Mouse (Mus musculus): Measurements from ENCODE around the gene Rabggtb.

Rabggtb gene

DNA sequence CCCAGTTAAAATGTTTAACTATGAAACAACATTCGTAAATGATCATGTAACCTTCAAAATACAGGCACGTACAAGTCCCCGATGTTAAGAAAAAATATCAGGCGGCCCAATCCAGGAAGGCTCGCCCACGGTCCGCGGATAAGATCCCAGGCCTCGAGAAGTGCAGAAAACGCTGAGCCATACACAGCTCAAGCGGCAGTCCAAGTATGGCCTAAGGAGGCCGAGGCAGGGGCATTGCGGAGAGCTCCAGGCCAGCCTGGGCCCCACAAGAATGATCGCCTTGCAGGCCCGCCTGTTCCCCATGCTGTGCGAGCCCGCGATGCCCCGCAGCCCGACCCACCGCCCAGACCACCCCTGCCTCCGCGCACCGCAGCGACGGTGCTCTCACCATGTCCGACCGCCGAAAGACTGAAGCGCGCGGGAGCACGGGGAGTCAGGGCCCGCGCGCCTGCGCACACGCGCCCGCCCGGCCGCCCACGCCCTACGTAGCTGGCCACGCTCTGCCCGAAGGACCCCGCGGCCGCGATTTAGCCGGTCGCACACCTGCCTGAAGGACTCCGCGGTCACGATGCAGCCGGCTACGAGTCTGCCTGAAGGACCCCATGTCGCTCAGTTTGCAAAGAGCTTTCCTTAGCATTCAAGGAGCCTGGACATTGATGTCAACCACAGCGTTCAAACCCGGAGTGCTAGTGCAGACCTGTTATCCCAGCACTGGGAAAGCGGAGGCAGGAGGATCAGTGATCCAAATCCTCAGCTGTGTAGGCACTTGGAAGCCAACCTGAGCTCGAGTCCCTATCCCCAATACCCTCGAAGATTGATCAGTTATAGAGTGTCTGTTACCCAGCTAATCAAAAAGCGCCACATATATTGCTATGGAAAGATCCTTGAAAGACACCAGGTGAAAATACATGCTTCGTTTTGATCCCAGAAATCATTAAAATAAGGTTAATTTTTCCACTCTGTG lies at the start of gene Rabggtb:
Rabggtb (minus strand) TSS at position 464 of the 964 bp plus-strand sequence.
- in situ Hi-C loops (cut with MseI, MboI): no loop called here

DNA sequence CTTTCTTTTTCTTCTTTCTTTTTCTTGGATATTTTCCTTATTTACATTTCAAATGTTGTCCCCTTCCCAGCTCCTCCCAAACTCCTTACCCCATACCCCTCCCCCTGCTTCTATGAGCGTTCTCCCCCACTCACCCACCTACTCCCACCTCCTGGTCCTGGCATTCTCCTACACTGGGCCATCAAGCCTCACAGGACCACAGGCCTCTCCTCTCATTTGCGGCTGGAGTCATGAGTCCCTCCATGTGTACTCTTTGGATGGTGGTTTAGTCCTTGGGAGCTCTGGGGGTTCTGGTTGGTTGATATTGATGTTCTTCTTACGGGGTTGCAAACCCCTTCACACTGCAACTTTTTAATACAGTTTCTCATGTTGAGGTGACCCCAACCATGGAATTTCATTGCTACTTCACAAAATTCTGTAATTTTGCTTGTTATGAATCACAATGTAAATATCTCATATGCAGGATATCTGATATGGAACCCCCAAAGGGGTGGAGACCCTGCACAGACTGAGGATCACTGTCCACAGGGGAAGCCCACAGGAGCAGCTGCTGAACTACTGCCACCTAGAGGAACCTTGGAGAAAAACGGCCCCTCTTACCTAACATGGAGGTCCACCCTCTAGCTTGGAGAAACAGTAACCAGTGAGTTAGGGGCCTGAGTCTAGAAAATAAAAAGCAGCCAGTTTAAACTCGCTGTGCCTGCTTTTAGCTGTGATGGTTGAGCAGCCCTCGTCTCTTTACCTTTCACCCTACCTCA lies 49.0 kb upstream of the Rabggtb start:
- in situ Hi-C loops (cut with MseI, MboI): loop anchor here in 1 of 2 experiments (5.0 kb wide), 1 partner anchor 265 kb away; no protein-coding TSS in a partner anchor

DNA sequence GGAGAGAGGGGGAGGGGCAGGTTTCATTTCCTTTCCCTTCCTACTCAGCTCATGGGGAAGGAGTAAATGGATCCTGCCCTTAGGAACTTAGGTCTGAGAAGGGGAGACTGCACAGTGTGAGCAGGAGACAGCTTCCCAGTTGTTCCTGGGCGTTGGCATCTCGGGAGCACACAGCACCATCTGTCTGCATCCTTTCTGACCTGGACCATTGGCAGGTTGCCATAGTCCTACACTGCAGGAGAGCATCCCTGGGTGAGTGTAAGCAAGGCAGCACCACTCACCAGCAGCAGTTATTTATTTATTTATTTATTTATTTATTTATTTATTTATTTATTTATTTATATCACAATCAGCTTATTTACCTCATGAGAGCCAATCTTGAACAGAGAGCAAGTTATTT lies 48.1 kb upstream of the Rabggtb start:
- in situ Hi-C loops (cut with MseI, MboI): loop anchor here in 1 of 2 experiments (5.0 kb wide), 1 partner anchor 266 kb away; no protein-coding TSS in a partner anchor

DNA sequence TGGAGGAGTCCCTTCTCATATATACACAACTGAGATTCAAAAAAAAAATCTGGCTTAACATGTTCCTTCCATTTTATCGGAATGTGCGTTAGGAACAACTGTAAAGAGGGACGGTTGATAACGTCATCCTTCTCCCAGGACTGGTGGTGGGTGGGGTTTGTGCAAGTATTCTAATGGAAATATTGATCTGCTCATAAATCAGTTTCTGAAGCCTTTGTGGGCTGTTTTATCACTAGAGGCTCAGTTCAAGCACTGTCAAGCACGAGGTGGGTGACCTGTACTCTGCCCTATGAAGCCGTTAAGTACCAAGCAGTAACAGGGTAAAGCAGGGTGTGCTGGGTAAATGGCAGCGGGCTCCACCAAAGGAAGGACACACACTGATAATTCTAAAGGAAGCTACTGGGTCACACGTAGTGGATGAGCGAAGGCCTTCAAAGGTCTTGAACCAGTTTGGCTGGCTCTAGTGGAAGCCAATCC lies 47.0 kb upstream of the Rabggtb start:
- in situ Hi-C loops (cut with MseI, MboI): loop anchor here in 1 of 2 experiments (5.0 kb wide), 1 partner anchor 268 kb away; no protein-coding TSS in a partner anchor

DNA sequence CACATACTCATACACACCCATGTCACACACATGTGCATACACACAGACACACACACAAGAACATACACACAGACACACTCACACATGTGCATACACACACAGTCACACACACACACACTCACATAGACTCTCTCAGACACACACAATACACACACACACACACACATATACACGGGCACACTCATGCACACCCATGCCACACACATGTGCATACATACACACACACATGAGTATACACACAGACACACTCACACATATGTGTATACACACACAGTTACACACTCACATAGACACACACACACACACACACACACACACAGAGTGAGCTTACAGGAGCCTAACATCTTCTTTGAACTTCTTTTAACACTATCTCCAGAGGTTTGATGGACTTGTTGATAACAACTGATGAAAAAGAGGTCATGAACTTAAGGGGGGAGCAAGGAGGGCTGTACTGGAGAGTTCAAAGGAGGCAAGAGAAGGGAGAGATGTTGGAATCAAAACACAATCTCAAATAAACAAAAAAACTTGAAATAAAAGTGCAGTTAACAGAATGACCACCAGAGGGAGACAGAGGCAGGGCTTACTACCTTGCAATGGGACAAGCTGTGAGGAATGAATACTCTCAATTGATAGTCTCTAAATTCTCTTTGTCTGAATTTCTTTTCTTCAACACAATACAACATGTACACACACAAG lies 46.4 kb upstream of the Rabggtb start:
- in situ Hi-C loops (cut with MseI, MboI): no loop called here

DNA sequence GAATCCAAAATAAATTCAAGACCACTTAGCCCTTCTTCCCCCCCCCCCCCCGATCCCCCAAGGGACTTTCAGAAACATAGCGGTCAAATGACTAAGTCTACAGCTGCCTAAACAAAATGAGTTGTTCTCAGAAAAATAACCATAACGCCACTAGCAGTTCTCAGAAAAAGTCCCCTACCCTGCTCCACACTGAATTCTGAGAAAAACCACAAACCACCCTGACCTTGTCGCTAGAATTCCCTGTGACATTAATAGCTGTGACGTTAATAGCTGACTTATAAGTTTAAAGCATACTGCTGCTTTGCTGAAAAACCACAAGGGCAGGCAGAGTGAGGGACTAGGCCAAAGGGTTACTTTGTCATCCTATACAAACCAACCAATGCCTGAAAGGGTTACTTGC lies 45.1 kb upstream of the Rabggtb start:
- in situ Hi-C loops (cut with MseI, MboI): no loop called here

DNA sequence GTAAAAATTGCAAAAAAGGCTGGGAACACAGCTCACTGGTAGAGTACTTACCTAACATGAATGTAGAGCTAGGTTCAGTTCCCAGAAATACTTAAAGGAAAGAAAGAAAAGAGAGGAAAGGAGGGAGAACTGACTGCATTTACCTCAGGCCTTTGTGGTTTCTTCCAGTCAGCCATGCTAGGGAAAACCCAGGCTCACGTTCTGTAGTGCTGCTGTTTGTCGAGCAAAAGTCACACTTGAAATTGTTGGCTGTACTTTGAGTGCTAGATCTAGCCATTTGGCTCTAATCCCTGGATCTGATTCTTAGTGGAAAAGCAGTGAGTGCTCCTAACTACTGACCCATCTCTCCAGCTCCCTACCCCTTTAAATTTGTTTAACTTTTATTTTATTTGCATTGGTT lies 35.4 kb upstream of the Rabggtb start:
- in situ Hi-C loops (cut with MseI, MboI): no loop called here

DNA sequence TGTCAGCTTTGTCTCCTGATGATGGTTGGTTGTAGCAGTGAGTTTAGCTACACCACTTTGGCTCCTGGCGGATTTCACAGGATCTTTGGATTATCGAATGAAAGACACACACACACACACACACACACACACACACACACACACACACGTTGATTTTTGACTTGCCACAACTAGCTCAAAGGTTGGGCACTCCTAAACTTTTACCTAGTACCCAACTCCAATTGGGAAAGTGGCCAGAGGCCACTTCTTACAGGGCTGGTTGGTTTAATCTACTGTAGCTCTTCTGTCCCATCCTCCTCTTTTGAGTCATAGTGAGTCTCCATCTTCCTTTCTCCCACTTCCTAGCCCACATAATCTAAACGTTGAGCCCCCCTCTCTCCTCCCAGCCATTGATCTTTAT lies 34.5 kb upstream of the Rabggtb start:
- in situ Hi-C loops (cut with MseI, MboI): no loop called here

DNA sequence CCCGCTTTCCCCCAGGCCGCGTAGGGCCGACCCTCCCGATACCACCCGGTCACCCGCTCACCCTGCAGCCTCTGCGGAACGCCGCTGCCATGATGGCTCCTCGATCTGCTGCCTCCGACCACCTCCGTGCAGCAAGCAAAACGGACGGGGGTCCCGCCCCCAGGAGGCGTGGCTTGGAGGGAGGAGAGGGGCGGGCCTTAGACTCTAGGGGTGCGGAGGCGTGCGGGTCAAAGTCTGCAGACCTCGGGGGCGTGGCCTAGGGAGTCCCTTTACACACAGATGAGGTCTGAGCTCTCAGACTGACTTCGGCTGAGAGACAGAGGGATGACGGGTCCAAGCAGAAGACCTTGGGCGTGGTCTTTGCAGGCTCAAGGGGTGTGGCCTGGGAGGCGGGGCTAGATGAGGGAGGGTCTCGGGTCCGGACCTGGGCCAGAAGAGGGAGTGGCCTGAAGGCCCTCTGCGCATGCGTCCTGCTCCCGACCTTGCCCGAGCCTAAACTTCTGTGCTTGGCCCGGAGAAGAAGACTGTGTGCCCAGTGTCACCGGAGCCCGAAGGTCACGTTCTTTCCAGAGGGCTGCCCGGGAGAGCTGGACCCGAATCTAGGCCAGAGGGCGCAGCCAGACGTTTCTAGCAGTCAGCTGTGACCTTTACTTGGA lies 31.7 kb upstream of the Rabggtb start, which contains the start of gene Acadm:
Acadm (minus strand) TSS at position 298 of the 656 bp plus-strand sequence.
- in situ Hi-C loops (cut with MseI, MboI): no loop called here

DNA sequence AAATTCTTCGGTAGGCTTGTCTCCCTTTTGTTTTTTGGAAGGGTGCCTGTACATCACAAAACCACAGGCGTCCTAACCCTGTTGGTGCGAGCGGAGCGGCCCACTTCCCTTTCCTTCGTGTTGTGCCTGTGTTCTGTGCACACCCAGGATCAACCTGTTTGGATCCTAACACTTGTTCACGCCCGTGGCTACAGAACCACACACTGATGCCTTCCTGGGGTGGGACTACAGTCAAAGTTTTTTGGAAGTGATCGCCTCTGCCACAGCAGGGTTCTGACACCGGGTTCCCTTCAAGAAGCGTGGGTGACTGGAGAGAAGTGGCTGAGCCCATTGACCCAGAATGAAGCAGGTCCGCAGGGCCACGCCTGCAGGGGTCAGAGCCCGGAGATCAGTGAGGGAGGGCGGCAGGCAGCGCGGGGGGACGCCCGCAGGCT lies 31.1 kb upstream of the Rabggtb start:
- in situ Hi-C loops (cut with MseI, MboI): no loop called here

DNA sequence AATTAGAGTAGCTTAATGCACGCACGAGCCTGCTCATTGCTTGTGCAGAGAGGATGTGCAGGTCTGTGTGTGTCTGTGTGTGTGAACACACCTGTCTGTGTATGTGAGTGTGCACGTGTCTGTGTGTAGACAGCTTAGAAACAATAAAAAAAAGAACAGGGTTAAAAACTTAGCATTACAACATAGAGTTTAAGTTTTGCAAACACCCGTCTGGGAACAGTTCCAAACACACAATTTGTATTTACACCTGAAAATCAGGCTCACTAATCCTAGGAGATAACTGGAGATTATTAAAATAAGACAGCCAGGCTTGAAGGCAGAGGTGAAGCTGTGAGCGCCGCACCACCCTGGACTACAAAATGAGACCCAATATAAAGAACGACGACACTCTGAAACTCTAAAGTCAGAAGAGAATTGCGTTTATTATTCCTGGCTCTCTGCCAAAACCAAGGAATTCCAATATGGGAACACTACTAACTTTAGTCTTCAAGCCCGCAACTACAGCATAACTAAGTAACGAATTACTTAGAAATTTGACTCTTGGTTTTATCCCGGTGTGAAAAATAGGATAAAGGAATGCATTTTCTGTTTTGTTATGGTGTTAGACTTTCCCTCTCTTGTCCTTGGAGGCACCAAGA lies 30.3 kb upstream of the Rabggtb start:
- in situ Hi-C loops (cut with MseI, MboI): no loop called here

DNA sequence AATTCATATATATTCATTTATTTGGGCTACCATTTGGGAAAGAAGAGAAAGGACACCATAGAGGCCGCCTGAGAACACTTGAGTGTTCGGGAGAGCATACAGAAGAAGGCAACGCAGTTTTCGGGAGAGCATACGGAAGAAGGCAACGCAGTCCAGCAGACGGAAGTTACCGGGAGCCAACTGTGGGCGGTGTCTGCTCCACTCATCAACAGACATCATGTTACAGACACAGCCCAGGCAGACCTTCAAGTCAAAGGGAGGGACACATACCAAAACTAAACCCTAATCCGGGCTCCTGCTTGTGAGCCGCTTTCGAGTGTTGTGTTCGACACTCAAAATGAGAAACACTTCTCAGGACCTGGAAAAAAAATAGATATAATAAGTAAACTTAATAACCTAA lies 28.8 kb upstream of the Rabggtb start:
- in situ Hi-C loops (cut with MseI, MboI): no loop called here

DNA sequence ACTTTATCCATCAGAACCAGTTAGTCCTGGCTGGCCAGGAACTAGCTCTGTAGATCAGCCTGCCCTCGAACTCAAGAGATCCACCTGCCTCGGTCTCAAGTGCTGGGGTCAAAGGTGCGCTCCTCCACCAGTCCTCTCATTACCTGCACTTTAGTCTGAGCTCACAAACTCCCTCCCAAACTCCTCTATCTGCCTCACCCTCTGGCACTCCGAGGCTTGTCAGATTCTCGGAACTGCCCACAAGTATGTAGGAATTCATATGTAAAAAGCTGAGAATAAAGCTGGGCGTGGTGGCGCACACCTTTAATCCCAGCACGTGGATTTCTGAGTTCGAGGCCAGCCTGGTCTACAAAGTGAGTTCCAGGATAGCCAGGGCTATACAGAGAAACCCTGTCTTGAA lies 27.7 kb upstream of the Rabggtb start:
- in situ Hi-C loops (cut with MseI, MboI): no loop called here

DNA sequence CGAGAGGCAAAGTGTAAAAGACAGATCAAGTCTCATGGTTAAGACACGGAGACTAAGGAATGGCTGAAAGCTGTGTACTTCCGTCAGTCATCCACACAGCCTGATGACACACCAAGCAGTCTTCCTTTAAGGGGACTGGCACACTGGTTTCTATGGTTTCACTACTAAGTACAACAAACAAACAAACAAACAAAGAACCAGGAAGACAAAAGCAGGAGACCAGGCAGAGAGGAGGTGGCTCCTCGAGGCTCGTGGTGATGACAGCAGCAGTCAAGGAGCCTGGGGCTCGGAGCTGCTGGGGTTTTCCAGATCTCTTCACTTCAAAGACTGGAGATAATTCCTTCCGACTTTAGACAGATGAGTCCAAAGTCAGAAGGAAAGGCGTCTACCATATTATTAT lies 27.2 kb upstream of the Rabggtb start:
- in situ Hi-C loops (cut with MseI, MboI): no loop called here

DNA sequence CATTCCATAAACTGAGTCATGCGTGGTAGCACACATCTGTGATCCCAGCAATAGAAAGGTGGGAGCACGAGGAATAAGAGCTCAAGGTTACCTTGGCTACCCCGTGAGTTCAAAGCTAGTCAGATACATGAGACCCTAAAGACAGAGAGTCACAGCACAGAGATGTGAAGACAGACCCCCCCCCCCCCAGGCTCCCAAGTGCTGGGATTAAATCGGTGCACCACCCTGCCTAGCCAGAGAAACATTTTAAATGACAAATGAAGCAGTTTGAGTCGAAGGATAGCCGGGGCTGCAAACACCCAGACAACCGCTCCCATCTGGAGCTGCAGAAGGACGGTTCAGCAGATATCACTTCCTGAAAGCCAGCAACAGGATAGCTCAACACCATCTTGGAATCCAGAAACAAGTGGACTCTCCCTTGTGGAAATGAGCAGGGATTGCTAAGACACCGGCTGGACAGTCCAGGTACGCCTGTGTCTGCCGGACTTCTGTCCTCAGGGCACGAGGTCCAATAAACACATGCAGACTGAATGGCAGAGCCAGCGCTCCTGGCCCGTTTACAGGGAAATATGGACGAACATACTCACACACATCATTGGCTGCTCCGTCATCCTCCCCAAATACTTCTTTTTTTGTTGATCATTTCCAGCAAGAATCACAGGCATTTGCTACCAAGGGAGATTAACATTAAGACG lies 24.5 kb upstream of the Rabggtb start:
- in situ Hi-C loops (cut with MseI, MboI): no loop called here

DNA sequence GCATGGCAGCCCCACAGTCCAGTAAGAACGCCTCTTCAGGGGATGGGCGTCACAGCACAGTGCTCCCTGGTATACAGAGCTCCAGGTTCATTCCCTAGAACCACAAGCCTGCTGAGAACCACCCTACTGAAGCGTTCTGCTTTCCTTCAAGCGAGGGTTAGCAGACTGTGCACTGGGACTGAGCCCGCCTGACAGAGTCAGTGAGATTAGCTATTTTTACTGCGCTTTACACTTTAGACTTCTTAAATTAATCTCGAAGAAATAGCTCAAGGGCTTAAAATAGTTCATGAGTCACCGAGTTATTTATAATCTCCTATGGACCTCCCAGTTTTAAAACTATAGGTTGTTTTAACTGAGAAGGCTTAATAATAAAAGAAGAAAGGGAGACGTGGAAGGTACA lies 23.1 kb upstream of the Rabggtb start:
- in situ Hi-C loops (cut with MseI, MboI): no loop called here

DNA sequence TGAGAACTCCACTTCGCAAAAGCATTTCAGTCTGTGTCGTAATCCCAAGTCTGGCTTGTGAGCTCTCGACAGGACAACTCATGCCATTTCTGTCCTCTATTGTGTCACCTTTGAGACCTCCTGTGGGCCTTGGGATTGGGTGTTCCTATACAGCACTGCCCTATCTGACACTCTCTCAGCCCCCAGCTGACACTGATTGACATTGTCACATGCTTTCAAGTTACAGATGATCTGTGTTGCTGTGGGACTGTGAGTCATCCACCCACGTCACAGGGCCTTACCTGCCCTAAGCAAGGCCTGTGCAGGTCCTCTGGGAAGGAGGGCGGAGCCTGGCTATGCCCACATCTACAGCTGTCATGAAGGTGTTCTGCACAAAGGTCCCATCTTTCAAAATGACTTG lies 19.7 kb upstream of the Rabggtb start:
- in situ Hi-C loops (cut with MseI, MboI): no loop called here

DNA sequence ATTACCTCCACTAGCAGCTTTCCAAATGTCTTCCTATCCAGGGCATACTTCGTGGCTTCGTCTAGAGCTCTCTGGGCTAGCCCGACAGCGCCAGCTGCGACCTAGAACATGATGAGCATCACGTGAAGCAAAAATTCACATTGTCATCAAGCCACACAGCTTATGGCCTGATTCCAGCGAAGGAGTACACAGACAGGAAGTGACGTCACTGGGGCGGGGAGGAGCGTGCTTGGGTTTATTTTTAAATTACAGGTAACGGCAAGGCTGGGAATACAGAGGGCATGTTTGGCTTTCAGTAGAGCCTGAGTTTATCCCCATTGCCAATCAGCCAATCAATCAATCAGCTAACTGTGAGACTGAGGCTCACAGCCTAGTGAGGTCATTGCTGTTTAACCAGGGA lies 16.7 kb upstream of the Rabggtb start:
- in situ Hi-C loops (cut with MseI, MboI): no loop called here

DNA sequence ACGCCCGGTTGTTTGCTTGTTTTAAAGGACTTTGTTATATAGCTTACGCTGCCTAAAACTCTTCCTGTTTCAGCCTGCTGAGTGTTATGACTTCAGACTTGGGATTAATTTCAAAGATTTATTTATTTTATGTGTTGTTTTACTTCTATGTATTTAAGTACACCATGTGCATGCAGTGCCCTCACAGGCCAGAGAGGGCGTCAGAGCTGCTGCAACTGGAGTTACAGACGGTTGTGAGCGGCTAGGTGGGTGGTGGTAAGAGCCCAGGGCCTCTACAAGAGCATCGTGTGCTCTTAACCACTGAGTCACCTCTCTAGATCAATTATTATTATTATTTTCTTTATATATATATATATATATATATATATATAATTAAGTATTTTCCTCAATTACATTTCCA lies 13.5 kb upstream of the Rabggtb start:
- in situ Hi-C loops (cut with MseI, MboI): no loop called here
